Mouse (Mus musculus) limb, embryonic 14.5 days (tissue): ENCODE results near the gene Vti1a. TPM values are rescaled to one million over a fixed set of nuclear protein-coding genes. Genes with fewer than 3 reads are reported as not detected.

Experiments used
- ATAC-seq: fragments of 200-750 bp; cut with Nextera tagmentation; 2 replicates; pipeline ENCODE4 v1.8.0; 2017; ENCODE audit warnings: low read depth, moderate number of reproducible peaks, moderate TSS enrichment; ENCODE audit not compliant: low FRiP score
- DNase-seq: peaks from one replicate; pipeline ENCODE4 v3.0.0-alpha.2; 2015; ENCODE audit warnings: low spot score
- H3K27ac ChIP-seq: fragments of 300-500 bp; sonication (generic); replicated peaks from 2 replicates; pipeline ENCODE4 v1.5.1; 2014; ENCODE audit warnings: low read depth, mild to moderate bottlenecking, low read length, moderate library complexity, mixed read lengths
- H3K27me3 ChIP-seq: fragments of 300-500 bp; sonication (generic); 2 replicates; pipeline ENCODE4 v1.6.1; 2014; ENCODE audit warnings: low read length, mixed read lengths; ENCODE audit not compliant: control insufficient read depth, insufficient read depth
- H3K36me3 ChIP-seq: fragments of 300-500 bp; sonication (generic); 2 replicates; pipeline ENCODE4 v1.6.1; 2014; ENCODE audit warnings: mild to moderate bottlenecking, low read length, moderate library complexity, mixed read lengths; ENCODE audit not compliant: control insufficient read depth, insufficient read depth
- H3K4me1 ChIP-seq: fragments of 300-500 bp; sonication (generic); 2 replicates; pipeline ENCODE4 v1.6.1; 2014; ENCODE audit warnings: antibody characterized with exemption, low read length, mixed read lengths; ENCODE audit not compliant: control insufficient read depth, insufficient read depth
- H3K4me2 ChIP-seq: fragments of 300-500 bp; sonication (generic); replicated peaks from 2 replicates; pipeline ENCODE4 v1.6.1; 2014; ENCODE audit warnings: low read depth, mild to moderate bottlenecking, low read length, moderate library complexity; ENCODE audit not compliant: severe bottlenecking
- H3K4me3 ChIP-seq: fragments of 300-500 bp; sonication (generic); replicated peaks from 2 replicates; pipeline ENCODE4 v1.5.1; 2014; ENCODE audit warnings: low read length
- H3K9ac ChIP-seq: fragments of 300-500 bp; sonication (generic); 2 replicates; pipeline ENCODE4 v1.6.1; 2014; ENCODE audit warnings: mild to moderate bottlenecking, low read depth, low read length, moderate library complexity; ENCODE audit not compliant: severe bottlenecking
- H3K9me3 ChIP-seq: fragments of 300-500 bp; sonication (generic); 2 replicates; pipeline ENCODE4 v1.6.1; 2016; ENCODE audit warnings: low read length; ENCODE audit not compliant: control insufficient read depth
- POLR2A ChIP-seq: fragments of 200-500 bp; IDR thresholded peaks from 2 replicates; pipeline ENCODE4 v1.8.0; 2012; ENCODE audit warnings: inconsistent platforms, mild to moderate bottlenecking, moderate library complexity, borderline replicate concordance; ENCODE audit not compliant: insufficient read depth, insufficient read length; ENCODE audit errors: extremely low read depth
- WGBS: fragments of 180-500 bp; shearing (Covaris S2); extraction: QIAGEN DNeasy Blood & Tissue Kit; methylation state at CpG from one replicate; pipeline ENCODE4 v1.1.7; 2014; 5-methylcytosine and 5-hydroxymethylcytosine counted together
- polyA plus RNA-seq, 2 experiments: library from polyadenylated mRNA; depleted of rRNA in 1 of 2; stranded (reverse) in 1 of 2; unstranded in 1 of 2; fragments of >200 nt; fragmentation: Nextera tagmentation in 1 of 2; extraction: Ambion mirVana in 1 of 2; gene quantifications; 2 replicates each; pipeline versions ENCODE4 v1.2.1 to v1.2.3; 2012 to 2014

Vti1a gene
- polyA plus RNA-seq, 2 experiments: 14.7 to 22.8 TPM

- 58% methylated on average over 13 of the region's 13 CpGs for WGBS
- no peaks in the 10 kb centered on the region for H3K9me3 ChIP-seq
- peaks cover under 1% of the 10 kb centered on the region; the same call in 1 of the 2 replicates for H3K4me1 ChIP-seq
- H3K9ac ChIP-seq: no peak overlapping the region
- no peaks in the 10 kb centered on the region for H3K36me3 ChIP-seq
- H3K27ac ChIP-seq: no peak overlapping the region
- ATAC-seq (no peak), DNase-seq (no peak)
- H3K4me2 ChIP-seq: no peak overlapping the region
- H3K4me3 ChIP-seq: no peak overlapping the region
- no peak for TF ChIP-seq POLR2A
- no peaks in the 10 kb centered on the region for H3K27me3 ChIP-seq
These were observed 133.0 kb downstream of the Vti1a start for GRCm38 (mm10) chr19:55449084-55449483.

DNA sequence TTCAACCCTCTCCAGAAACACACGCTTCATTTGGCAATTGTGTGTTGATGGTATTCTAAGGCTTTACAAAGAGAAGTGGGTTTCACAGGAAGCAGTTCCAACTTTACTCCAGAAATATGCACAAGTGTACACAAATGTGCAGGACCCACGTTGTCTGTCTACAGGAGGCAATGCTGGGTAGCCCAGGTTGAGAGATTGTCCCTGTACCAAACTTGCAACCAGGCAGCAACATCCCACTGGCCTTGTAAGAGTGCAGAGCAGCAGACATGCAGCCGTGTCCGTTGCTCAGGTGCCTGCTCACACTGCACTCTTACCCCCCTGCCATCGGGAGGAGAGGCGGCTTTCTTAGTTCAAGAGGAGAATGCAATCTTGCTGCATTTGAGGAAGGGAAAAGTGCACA lies 133.4 kb downstream of the Vti1a start:
- 59% methylated on average over 6 of the region's 6 CpGs for WGBS
- ATAC-seq: no peak

DNA sequence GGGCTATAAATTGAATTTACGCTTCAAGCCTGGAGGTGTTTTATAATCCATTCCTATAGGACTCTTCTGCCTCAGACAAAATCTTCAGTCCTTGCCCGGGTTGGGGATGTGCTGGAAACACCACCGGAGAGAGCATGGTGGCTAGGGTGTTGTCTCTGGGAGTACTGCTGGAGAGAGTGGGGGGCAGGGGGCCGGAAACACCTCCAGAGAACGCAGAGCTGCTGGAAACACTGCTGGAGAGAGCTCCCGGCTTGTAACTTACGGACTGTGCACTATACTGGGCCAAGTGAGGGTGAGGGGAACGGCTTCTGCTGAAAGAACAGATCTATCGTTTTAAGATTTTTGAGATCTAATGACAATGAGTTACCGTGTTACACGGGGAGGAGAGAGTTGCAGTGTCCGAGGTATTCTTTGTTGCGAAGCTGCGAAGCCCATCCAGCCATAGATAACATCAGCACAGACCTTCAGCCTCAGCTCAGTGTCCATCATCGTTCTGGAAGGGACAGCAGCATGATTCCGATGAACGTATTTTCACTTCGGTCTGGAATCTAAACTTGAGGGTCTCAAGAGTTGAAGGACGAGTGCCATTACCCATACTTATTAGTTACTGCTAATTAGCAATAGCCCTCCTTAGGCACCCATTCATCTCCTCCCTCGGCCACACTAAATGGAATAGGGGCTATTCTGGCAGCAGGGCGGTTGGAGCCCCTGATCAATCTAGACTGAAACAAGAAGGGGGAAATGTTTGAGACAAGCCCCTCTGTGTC lies 140.4 kb downstream of the Vti1a start:
- WGBS: 35% methylated on average over 21 of the region's 21 CpGs
- peak overlapping the region; percentile 29; the same call in 1 of the 2 replicates for H3K4me2 ChIP-seq
- peaks cover 23% of the 10 kb centered on the region for H3K4me1 ChIP-seq
- peak; percentile 37; the same call in 1 of the 2 replicates for ATAC-seq
- no peaks in the 10 kb centered on the region for H3K36me3 ChIP-seq
- no peak overlapping the region for H3K27ac ChIP-seq
- H3K9me3 ChIP-seq: no peaks in the 10 kb centered on the region
- no peaks in the 10 kb centered on the region for H3K27me3 ChIP-seq
- TF ChIP-seq POLR2A: no peak
- DNase-seq: peak; percentile 25
- H3K9ac ChIP-seq: peak overlapping the region; percentile 21; the same call in 1 of the 2 replicates
- H3K4me3 ChIP-seq: no peak overlapping the region

More for the DNA sequence above, 133.4 kb downstream of the Vti1a start:
- H3K36me3 ChIP-seq: no peaks in the 10 kb centered on the region
- no peak for TF ChIP-seq POLR2A
- no peak for DNase-seq
- no peak overlapping the region for H3K9ac ChIP-seq
- no peaks in the 10 kb centered on the region for H3K9me3 ChIP-seq
- H3K4me3 ChIP-seq: no peak overlapping the region
- H3K4me2 ChIP-seq: no peak overlapping the region
- peaks cover 5% of the 10 kb centered on the region; the same call in 1 of the 2 replicates for H3K4me1 ChIP-seq
- no peaks in the 10 kb centered on the region for H3K27me3 ChIP-seq
- H3K27ac ChIP-seq: no peak overlapping the region

- no peaks in the 10 kb centered on the region for H3K36me3 ChIP-seq
- WGBS: 90% methylated on average over 12 of the region's 12 CpGs
- DNase-seq (no peak), ATAC-seq (no peak)
- no peak overlapping the region for H3K27ac ChIP-seq
- 0 out of 2 replicates have a peak, but pooled peaks cover 3% of the 10 kb centered on the region for H3K4me1 ChIP-seq
- no peak for TF ChIP-seq POLR2A
- H3K4me3 ChIP-seq: no peak overlapping the region
- H3K9me3 ChIP-seq: no peaks in the 10 kb centered on the region
- no peak overlapping the region for H3K4me2 ChIP-seq
- no peak overlapping the region for H3K9ac ChIP-seq
- no peaks in the 10 kb centered on the region for H3K27me3 ChIP-seq
These were observed 145.9 kb downstream of the Vti1a start for GRCm38 (mm10) chr19:55461963-55462362.

GRCm38 (mm10) chr19:55463670-55464069 lies 147.6 kb downstream of the Vti1a start:
- 79% methylated on average over 4 of the region's 4 CpGs for WGBS
- DNase-seq (no peak), ATAC-seq (no peak)

More at GRCm38 (mm10) chr19:55463670-55464069, 147.6 kb downstream of the Vti1a start:
- no peak for TF ChIP-seq POLR2A
- Histone ChIP-seq H3K4me1 (no peaks in the 10 kb centered on the region), H3K36me3 (no peaks in the 10 kb centered on the region), H3K9ac (no peak overlapping the region), H3K9me3 (no peaks in the 10 kb centered on the region), H3K4me2 (no peak overlapping the region), H3K4me3 (no peak overlapping the region), H3K27ac (no peak overlapping the region), H3K27me3 (no peaks in the 10 kb centered on the region)
